Mouse (Mus musculus) MEL (cell line): ENCODE data around the gene Pgd. TPM values are rescaled to one million over a fixed set of nuclear protein-coding genes. Genes with fewer than 3 reads are reported as not detected.

ENCODE experiments used
- DNase-seq: peaks from one replicate; pipeline ENCODE4 v3.0.0; 2011; ENCODE audit warnings: low read depth, low spot score
- H3K27ac ChIP-seq: 2 replicates; pipeline ENCODE4 v1.5.1; 2012; ENCODE audit warnings: low read depth, mild to moderate bottlenecking, control low read depth, low read length, moderate library complexity; ENCODE audit not compliant: control insufficient read depth
- H3K27me3 ChIP-seq, 2 experiments: fragments of 150-350 bp in 1 of 2; sonication (generic) in 1 of 2; 2 replicates each; pipeline ENCODE4 v1.6.1; 2012; ENCODE audit warnings: low read length in 2 of 2, mild to moderate bottlenecking in 2 of 2, improper control_type of control experiment in 1 of 2, moderate library complexity in 1 of 2; ENCODE audit not compliant: insufficient read depth in 2 of 2, control insufficient read depth in 1 of 2
- H3K36me3 ChIP-seq, 2 experiments: 2 replicates each; pipeline ENCODE4 v1.6.1; 2012 to 2014; ENCODE audit warnings: low read length in 2 of 2, improper control_type of control experiment in 1 of 2, inconsistent platforms in 1 of 2, mild to moderate bottlenecking in 1 of 2; ENCODE audit not compliant: insufficient read depth in 2 of 2, control insufficient read depth in 1 of 2
- H3K4me1 ChIP-seq, 2 experiments: fragments of 150-350 bp in 1 of 2; sonication (generic) in 1 of 2; 2 replicates each; pipeline ENCODE4 v1.6.1; 2012; ENCODE audit warnings: low read length in 2 of 2, improper control_type of control experiment in 1 of 2, mild to moderate bottlenecking in 1 of 2; ENCODE audit not compliant: insufficient read depth in 2 of 2, control insufficient read depth in 1 of 2
- H3K4me3 ChIP-seq, 2 experiments: fragments of 150-350 bp in 1 of 2; sonication (generic) in 1 of 2; 2 replicates each; pipeline ENCODE4 v1.5.1; 2012; ENCODE audit warnings: low read depth in 2 of 2, low read length in 2 of 2, mild to moderate bottlenecking in 2 of 2, moderate library complexity in 2 of 2, control low read depth in 1 of 2, improper control_type of control experiment in 1 of 2; ENCODE audit not compliant: control insufficient read depth in 1 of 2, insufficient read depth in 1 of 2
- H3K79me2 ChIP-seq: 2 replicates; pipeline ENCODE4 v1.6.1; 2012; ENCODE audit warnings: mild to moderate bottlenecking, low read length, moderate library complexity; ENCODE audit not compliant: control insufficient read depth, poor library complexity, insufficient read depth
- H3K9ac ChIP-seq: 2 replicates; pipeline ENCODE4 v1.6.1; 2012; ENCODE audit warnings: low read depth, mild to moderate bottlenecking, control low read depth, low read length, moderate library complexity; ENCODE audit not compliant: control insufficient read depth, poor library complexity, severe bottlenecking
- H3K9me3 ChIP-seq: fragments of 150-350 bp; sonication (generic); replicated peaks from 2 replicates; pipeline ENCODE4 v1.6.1; 2012; ENCODE audit warnings: mild to moderate bottlenecking, low read length, improper control_type of control experiment, moderate library complexity; ENCODE audit not compliant: insufficient read depth
- BHLHE40 ChIP-seq: IDR thresholded peaks from 2 replicates; pipeline ENCODE4 v1.6.1; 2012; ENCODE audit warnings: low read depth, mild to moderate bottlenecking, inconsistent platforms, low read length, improper control_type of control experiment, borderline replicate concordance
- CHD1 ChIP-seq: IDR thresholded peaks from 2 replicates; pipeline ENCODE4 v1.6.1; 2012; ENCODE audit warnings: low read depth, mild to moderate bottlenecking, inconsistent platforms, low read length, improper control_type of control experiment
- CHD2 ChIP-seq: IDR thresholded peaks from 2 replicates; pipeline ENCODE4 v1.6.1; 2011; ENCODE audit warnings: low read length, improper control_type of control experiment
- ELF1 ChIP-seq: IDR thresholded peaks from 2 replicates; pipeline ENCODE4 v1.6.1; 2014; ENCODE audit warnings: low read depth, mild to moderate bottlenecking, inconsistent platforms, low read length, improper control_type of control experiment, moderate library complexity
- ETS1 ChIP-seq: IDR thresholded peaks from 2 replicates; pipeline ENCODE4 v1.6.1; 2012; ENCODE audit warnings: low read depth, mild to moderate bottlenecking, inconsistent platforms, low read length, improper control_type of control experiment, moderate library complexity
- GABPA ChIP-seq: IDR thresholded peaks from 2 replicates; pipeline ENCODE4 v1.6.1; 2012; ENCODE audit warnings: low read depth, mild to moderate bottlenecking, inconsistent platforms, low read length, improper control_type of control experiment, moderate library complexity
- HCFC1 ChIP-seq: IDR thresholded peaks from 2 replicates; pipeline ENCODE4 v1.6.1; 2012; ENCODE audit warnings: low read depth, mild to moderate bottlenecking, inconsistent platforms, low read length, improper control_type of control experiment, moderate library complexity
- KAT2A ChIP-seq: conservative IDR thresholded peaks from 2 replicates; pipeline ENCODE4 v1.6.1; 2012; ENCODE audit warnings: low read depth, low read length, improper control_type of control experiment, inconsistent platforms
- MAFK ChIP-seq: IDR thresholded peaks from 2 replicates; pipeline ENCODE4 v1.6.1; 2011; ENCODE audit warnings: low read depth, mild to moderate bottlenecking, low read length, improper control_type of control experiment, borderline replicate concordance
- MAZ ChIP-seq: IDR thresholded peaks from 2 replicates; pipeline ENCODE4 v1.6.1; 2012; ENCODE audit warnings: low read depth, mild to moderate bottlenecking, inconsistent platforms, low read length, improper control_type of control experiment
- MEF2A ChIP-seq: IDR thresholded peaks from 2 replicates; pipeline ENCODE4 v1.6.1; 2014; ENCODE audit warnings: low read depth, mild to moderate bottlenecking, inconsistent platforms, low read length, improper control_type of control experiment; ENCODE audit not compliant: poor library complexity, insufficient replicate concordance, severe bottlenecking; ENCODE audit errors: extremely low read depth
- MXI1 ChIP-seq: IDR thresholded peaks from 2 replicates; pipeline ENCODE4 v1.6.1; 2011; ENCODE audit warnings: mild to moderate bottlenecking, low read depth, low read length, improper control_type of control experiment
- MYB ChIP-seq: IDR thresholded peaks from 2 replicates; pipeline ENCODE4 v1.6.1; 2011; ENCODE audit warnings: mild to moderate bottlenecking, low read depth, low read length, improper control_type of control experiment
- MYC ChIP-seq: IDR thresholded peaks from 2 replicates; pipeline ENCODE4 v1.6.1; 2011; ENCODE audit warnings: low read depth, mild to moderate bottlenecking, low read length, improper control_type of control experiment, moderate library complexity
- NELFE ChIP-seq: IDR thresholded peaks from 2 replicates; pipeline ENCODE4 v1.6.1; 2011; ENCODE audit warnings: low read depth, low read length, improper control_type of control experiment
- NRF1 ChIP-seq: IDR thresholded peaks from 2 replicates; pipeline ENCODE4 v1.6.1; 2014; ENCODE audit warnings: low read depth, mild to moderate bottlenecking, inconsistent platforms, low read length, improper control_type of control experiment, moderate library complexity; ENCODE audit not compliant: poor library complexity, insufficient read depth, severe bottlenecking
- POLR2A ChIP-seq, 2 experiments: IDR thresholded peaks; 2 replicates each; pipeline ENCODE4 v1.6.1; 2011 to 2012; ENCODE audit warnings: low read length in 2 of 2, mild to moderate bottlenecking in 2 of 2, control low read depth in 1 of 2, improper control_type of control experiment in 1 of 2, low read depth in 1 of 2, moderate library complexity in 1 of 2; ENCODE audit not compliant: control insufficient read depth in 1 of 2, insufficient read depth in 1 of 2, poor library complexity in 1 of 2
- POLR2AphosphoS2 ChIP-seq: IDR thresholded peaks from 2 replicates; pipeline ENCODE4 v1.6.1; 2011; ENCODE audit warnings: low read length, improper control_type of control experiment
- POLR2AphosphoS5 ChIP-seq: IDR thresholded peaks from 2 replicates; pipeline ENCODE4 v1.6.1; 2012; ENCODE audit warnings: low read depth, borderline replicate concordance, mild to moderate bottlenecking, inconsistent platforms, low read length, moderate library complexity, mixed read lengths
- RAD21 ChIP-seq: IDR thresholded peaks from 2 replicates; pipeline ENCODE4 v1.6.1; 2011; ENCODE audit warnings: mild to moderate bottlenecking, low read depth, low read length, improper control_type of control experiment
- RCOR1 ChIP-seq: IDR thresholded peaks from 2 replicates; pipeline ENCODE4 v1.6.1; 2012; ENCODE audit warnings: low read depth, mild to moderate bottlenecking, inconsistent platforms, low read length, improper control_type of control experiment
- SIN3A ChIP-seq: IDR thresholded peaks from 2 replicates; pipeline ENCODE4 v1.6.1; 2012; ENCODE audit warnings: low read length, improper control_type of control experiment, inconsistent platforms
- SMC3 ChIP-seq: IDR thresholded peaks from 2 replicates; pipeline ENCODE4 v1.6.1; 2011; ENCODE audit warnings: low read depth, low read length, improper control_type of control experiment
- TAL1 ChIP-seq: IDR thresholded peaks from 2 replicates; pipeline ENCODE4 v1.6.1; 2012; ENCODE audit warnings: mild to moderate bottlenecking, inconsistent platforms, low read length, moderate library complexity, mixed read lengths
- TBP ChIP-seq: IDR thresholded peaks from 2 replicates; pipeline ENCODE4 v1.8.0; 2011; ENCODE audit warnings: low read depth, low read length, improper control_type of control experiment
- TCF12 ChIP-seq: IDR thresholded peaks from 2 replicates; pipeline ENCODE4 v1.6.1; 2014; ENCODE audit warnings: low read depth, mild to moderate bottlenecking, inconsistent platforms, low read length, improper control_type of control experiment, moderate library complexity
- UBTF ChIP-seq: IDR thresholded peaks from 2 replicates; pipeline ENCODE4 v1.6.1; 2012; ENCODE audit warnings: low read depth, mild to moderate bottlenecking, inconsistent platforms, low read length, improper control_type of control experiment, moderate library complexity, borderline replicate concordance; ENCODE audit not compliant: insufficient read depth
- USF1 ChIP-seq: IDR thresholded peaks from 2 replicates; pipeline ENCODE4 v1.6.1; 2014; ENCODE audit warnings: low read depth, mild to moderate bottlenecking, inconsistent platforms, low read length, improper control_type of control experiment, moderate library complexity
- USF2 ChIP-seq, 2 experiments: IDR thresholded peaks; 2 replicates each; pipeline ENCODE4 v1.6.1; 2011 to 2012; ENCODE audit warnings: improper control_type of control experiment in 2 of 2, low read length in 2 of 2, borderline replicate concordance in 1 of 2, inconsistent platforms in 1 of 2, low read depth in 1 of 2, mild to moderate bottlenecking in 1 of 2; ENCODE audit not compliant: insufficient read depth in 1 of 2
- ZC3H11A ChIP-seq: IDR thresholded peaks from 2 replicates; pipeline ENCODE4 v1.6.1; 2012; ENCODE audit warnings: low read depth, mild to moderate bottlenecking, inconsistent platforms, low read length, improper control_type of control experiment
- ZMIZ1 ChIP-seq: IDR thresholded peaks from 2 replicates; pipeline ENCODE4 v1.6.1; 2012; ENCODE audit warnings: low read depth, mild to moderate bottlenecking, inconsistent platforms, low read length, improper control_type of control experiment, moderate library complexity
- ZNF384 ChIP-seq: IDR thresholded peaks from 2 replicates; pipeline ENCODE4 v1.6.1; 2012; ENCODE audit warnings: low read depth, mild to moderate bottlenecking, inconsistent platforms, low read length, improper control_type of control experiment
- polyA plus RNA-seq, 2 experiments: library from polyadenylated mRNA; stranded (reverse) in 1 of 2; unstranded in 1 of 2; fragments of >175 nt in 1 of 2; fragments of >200 nt in 1 of 2; gene quantifications; 2 replicates each; pipeline versions ENCODE4 v1.2.1 to v1.2.4; 2012; ENCODE audit warnings: low replicate concordance in 2 of 2, low read depth in 1 of 2; ENCODE audit not compliant: insufficient read length in 2 of 2, insufficient read depth in 1 of 2, missing spikeins in 1 of 2
- total RNA-seq: library from RNA; depleted of rRNA; stranded (reverse); fragments of 300-350 nt; gene quantifications from 2 replicates; pipeline ENCODE4 v1.2.3, GENCODE M21; 2012; rRNA removed

Pgd gene
- total RNA-seq (116 and 133 TPM in 2 replicates), polyA plus RNA-seq (100 to 1,000 TPM in 1 of 2 experiments, not detected in 1; 219 TPM)

- peaks cover 17% of the 10 kb centered on the region for H3K79me2 ChIP-seq
- H3K27ac ChIP-seq: peak within 1 kb of the TSS; percentile 90
- no peaks in the 10 kb centered on the region for H3K9me3 ChIP-seq
- peak within 1 kb of the TSS; percentile 78 to 87 for H3K4me3 ChIP-seq
- H3K36me3 ChIP-seq: peaks cover 5 to 32% of the 10 kb centered on the region in 2 experiments
- peak; percentile 98 for DNase-seq
- no peaks in the 10 kb centered on the region for H3K27me3 ChIP-seq
- peak within 1 kb of the TSS; percentile 88 for H3K9ac ChIP-seq
- peak; percentile 40; the same call in 1 of the 2 replicates for TF ChIP-seq ETS1
- TF ChIP-seq POLR2AphosphoS2: peak; percentile 68; the same call in 1 of the 2 replicates
- no peak; the same call in 1 of the 2 replicates for TF ChIP-seq ELF1
- TF ChIP-seq ZMIZ1: peak; percentile 73; the same call in 1 of the 2 replicates
- TF ChIP-seq UBTF: no peak
- no peak for TF ChIP-seq ZNF384
- TF ChIP-seq NRF1: 0 out of 2 replicates have a peak, but pooled peaks have one; percentile 27
- peak; percentile 53 to 82 for TF ChIP-seq POLR2A (IDR thresholded peaks at IDR 0.05; ENCODE audit: control insufficient read depth in 1 of 2, insufficient read depth in 1 of 2, low read depth in 1 of 2, low read length in 2 of 2, poor library complexity in 1 of 2)
- TF ChIP-seq SIN3A: peak; percentile 98
- no peak for TF ChIP-seq USF2 (IDR thresholded peaks at IDR 0.05; ENCODE audit: borderline replicate concordance in 1 of 2, insufficient read depth in 1 of 2, low read depth in 1 of 2, low read length in 2 of 2)
- TF ChIP-seq MEF2A: no peak
- no peak for TF ChIP-seq MXI1
- no peak for TF ChIP-seq KAT2A
- no peak for TF ChIP-seq BHLHE40
- TF ChIP-seq HCFC1: peak; percentile 86
- TF ChIP-seq ZC3H11A: no peak
- TF ChIP-seq RAD21: no peak
- TF ChIP-seq TAL1: no peak
- TF ChIP-seq POLR2AphosphoS5: no peak
- no peak for TF ChIP-seq MAZ
- peak; percentile 81 for TF ChIP-seq TBP
- no peak for TF ChIP-seq RCOR1
- no peak for TF ChIP-seq CHD1
- no peak for TF ChIP-seq MAFK
- peak; percentile 57; the same call in 1 of the 2 replicates for TF ChIP-seq TCF12
- TF ChIP-seq MYC: no peak
- TF ChIP-seq USF1: peak; percentile 91
- TF ChIP-seq SMC3: no peak
- peak; percentile 83 for TF ChIP-seq CHD2
- TF ChIP-seq NELFE: peak; percentile 89
- no peak for TF ChIP-seq GABPA
- no peak for TF ChIP-seq MYB
- TF ChIP-seq, all 39 proteins: peak for 12
- peaks cover 7 to 20% of the 10 kb centered on the region in 2 experiments for H3K4me1 ChIP-seq
Measured at GRCm38 (mm10) chr4:149166215-149166946, at the start of gene Pgd. Pgd (minus strand) TSS chr4:149166771.
